Mouse (Mus musculus) G1E (cell line): ENCODE data around the gene Ptprs. TPM values are rescaled to one million over a fixed set of nuclear protein-coding genes. Genes with fewer than 3 reads are reported as not detected.

Experiments used
- ATAC-seq: 2 replicates; pipeline ENCODE4 v1.8.0; 2016; ENCODE audit warnings: mild to moderate bottlenecking; ENCODE audit not compliant: insufficient number of reproducible peaks, poor library complexity, low FRiP score, severe bottlenecking; ENCODE audit errors: extremely low read depth
- DNase-seq: peaks from one replicate; pipeline ENCODE4 v3.0.0; 2012; ENCODE audit warnings: low spot score
- H3K27me3 ChIP-seq: 2 replicates; pipeline ENCODE4 v1.6.1; 2012; ENCODE audit warnings: mild to moderate bottlenecking, low read length, inconsistent platforms; ENCODE audit not compliant: insufficient read depth
- H3K36me3 ChIP-seq: replicated peaks from 2 replicates; pipeline ENCODE3; 2012; ENCODE audit warnings: mild to moderate bottlenecking, inconsistent platforms
- H3K4me1 ChIP-seq: 2 replicates; pipeline ENCODE4 v1.6.1; 2012; ENCODE audit warnings: low read depth, low read length, inconsistent platforms, mixed read lengths; ENCODE audit not compliant: insufficient read depth
- H3K4me3 ChIP-seq: 2 replicates; pipeline ENCODE4 v1.5.1; 2012; ENCODE audit warnings: low read depth, mild to moderate bottlenecking, inconsistent platforms, low read length, moderate library complexity, mixed read lengths
- H3K9me3 ChIP-seq: replicated peaks from 2 replicates; pipeline ENCODE4 v1.6.1; 2012; ENCODE audit warnings: inconsistent platforms
- CTCF ChIP-seq: IDR thresholded peaks from 2 replicates; pipeline ENCODE4 v1.5.1; 2012; ENCODE audit warnings: low read depth, low read length, inconsistent platforms, mixed read lengths
- GATA1 ChIP-seq: IDR thresholded peaks from 2 replicates; pipeline ENCODE4 v1.6.1; 2012; ENCODE audit warnings: borderline replicate concordance, low read length, inconsistent platforms, mixed read lengths
- GATA2 ChIP-seq: IDR thresholded peaks from 2 replicates; pipeline ENCODE4 v1.6.1; 2012; ENCODE audit warnings: low read depth, low read length, inconsistent platforms, borderline replicate concordance
- POLR2AphosphoS5 ChIP-seq: IDR thresholded peaks from 2 replicates; pipeline ENCODE4 v1.6.1; 2012; ENCODE audit warnings: low read depth, low read length, inconsistent platforms; ENCODE audit not compliant: insufficient replicate concordance
- TAL1 ChIP-seq: conservative IDR thresholded peaks from 2 replicates; pipeline ENCODE4 v1.6.1; 2012; ENCODE audit warnings: low read depth, low read length, inconsistent platforms, mixed read lengths
- polyA plus RNA-seq: library from polyadenylated mRNA; stranded (reverse); fragments of >175 nt; gene quantifications from 2 replicates; pipeline ENCODE4 v1.2.3, GENCODE M21; 2012
- total RNA-seq, 2 experiments: library from RNA; stranded (forward) in 1 of 2; stranded (reverse) in 1 of 2; fragments of 200-1000 nt in 1 of 2; fragments of >200 nt in 1 of 2; fragmentation: Nextera tagmentation in 1 of 2; gene quantifications; 2 replicates each; pipeline ENCODE4 v1.2.3; 2014 to 2017

Ptprs gene
- total and polyA plus RNA-seq, 3 experiments = 16.7 to 83.6 (median 77.2) TPM

GRCm38 (mm10) chr17:56463500-56463899, 12.8 kb downstream of the Ptprs start:
- Histone ChIP-seq H3K36me3 (peaks cover 16% of the 10 kb centered on the region), H3K4me1 (peaks cover 66% of the 10 kb centered on the region), H3K4me3 (no peak overlapping the region), H3K27me3 (peaks cover 29% of the 10 kb centered on the region), H3K9me3 (peaks cover 5% of the 10 kb centered on the region)
- TF ChIP-seq GATA2 = no peak
- TF ChIP-seq CTCF = no peak
- no peak for TF ChIP-seq TAL1
- TF ChIP-seq GATA1 = no peak
- TF ChIP-seq POLR2AphosphoS5 = no peak
- no peak for DNase-seq
- no peak for ATAC-seq

DNA sequence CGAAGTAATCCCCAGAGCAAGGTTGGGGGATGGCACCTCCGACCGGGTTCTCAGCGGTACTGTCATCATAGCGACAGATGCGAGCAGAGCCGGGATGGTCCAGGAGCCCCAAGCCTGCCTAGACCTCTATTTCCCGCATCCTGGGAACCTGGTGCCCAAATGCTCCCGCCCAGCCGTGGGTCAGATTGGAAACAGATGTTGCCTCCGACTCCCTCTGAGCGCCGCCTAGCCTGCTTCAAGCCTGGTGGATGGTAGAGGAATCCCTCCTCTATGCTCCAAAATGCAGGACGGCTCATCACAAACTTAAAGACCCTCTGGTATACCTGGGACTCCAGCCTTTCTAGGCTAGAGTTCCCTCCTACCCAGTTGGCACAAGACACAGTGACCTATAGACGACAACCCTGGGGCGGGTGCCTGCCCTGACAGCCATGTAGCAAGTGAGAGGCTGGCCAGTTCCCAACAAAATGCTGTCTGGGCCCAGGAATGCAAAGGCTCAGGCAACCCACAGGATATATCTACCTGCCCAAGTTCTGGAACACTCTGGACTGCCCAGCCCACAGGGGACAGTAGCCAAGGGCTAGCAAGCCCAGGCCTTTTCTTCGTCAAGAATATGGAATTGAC, 13.3 kb downstream of the Ptprs start:
- DNase-seq = no peak
- Histone ChIP-seq H3K4me1 (peaks cover 66% of the 10 kb centered on the region), H3K9me3 (no peaks in the 10 kb centered on the region), H3K4me3 (peak overlapping the region; percentile 81; the same call in 1 of the 2 replicates), H3K36me3 (peaks cover 21% of the 10 kb centered on the region), H3K27me3 (peaks cover 23% of the 10 kb centered on the region)
- no peak for ATAC-seq
- TF ChIP-seq CTCF = no peak
- TF ChIP-seq GATA1 = no peak
- TF ChIP-seq POLR2AphosphoS5 = no peak
- no peak for TF ChIP-seq TAL1
- no peak for TF ChIP-seq GATA2

DNA sequence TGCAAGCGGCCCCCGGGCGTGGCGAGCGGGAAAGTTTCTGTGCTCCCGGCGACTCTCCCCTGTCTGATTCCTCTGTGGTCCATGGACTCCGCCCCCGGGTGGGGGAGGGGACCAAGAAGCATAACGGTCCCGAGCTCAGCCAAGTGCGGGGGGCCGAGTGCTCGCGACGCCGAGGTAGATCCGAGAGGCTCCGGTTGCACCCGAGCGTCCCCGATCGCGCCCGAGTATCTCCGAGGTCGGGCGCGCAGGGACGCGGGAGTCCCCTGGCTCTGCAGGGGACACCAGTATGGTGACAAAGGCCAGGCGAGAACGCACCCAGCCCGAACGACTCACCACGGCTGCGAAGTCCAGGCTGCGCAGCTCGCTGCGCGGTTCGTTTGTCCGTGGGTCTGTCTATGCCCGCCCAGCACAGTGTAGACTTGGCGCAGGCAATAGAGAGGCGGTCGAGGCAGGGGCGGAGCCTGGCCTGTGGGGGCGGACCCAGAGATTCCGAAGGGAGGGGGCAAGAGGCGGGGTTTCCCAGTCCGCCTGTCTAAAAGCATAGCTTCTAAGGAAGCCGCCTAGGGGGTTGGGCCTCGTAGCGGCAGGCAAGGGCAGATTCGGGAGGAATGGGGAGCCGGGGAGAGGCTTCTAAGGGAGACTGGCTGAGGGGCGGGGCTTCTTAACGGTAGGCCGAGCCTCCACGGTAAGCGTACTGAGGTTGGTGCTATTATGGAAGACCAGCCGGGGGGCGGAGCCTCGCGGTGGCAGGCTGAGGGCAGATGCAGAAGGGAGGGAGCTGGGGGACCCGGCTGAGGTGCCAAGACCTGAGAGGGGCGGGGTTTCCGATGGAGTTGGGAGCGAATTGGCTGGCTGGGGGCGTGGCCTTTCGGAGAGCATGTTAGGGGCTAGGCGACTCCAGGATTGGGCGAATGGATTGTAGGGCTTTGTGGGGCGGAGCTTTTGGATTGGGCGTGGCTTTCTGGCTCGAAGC, 14.2 kb downstream of the Ptprs start:
- Histone ChIP-seq H3K4me1 (peaks cover 62% of the 10 kb centered on the region), H3K27me3 (peaks cover 19% of the 10 kb centered on the region), H3K4me3 (peak overlapping the region; percentile 81), H3K9me3 (no peaks in the 10 kb centered on the region), H3K36me3 (peaks cover 28% of the 10 kb centered on the region)
- DNase-seq (peak; percentile 98), ATAC-seq (peak; percentile 90)
- TF ChIP-seq TAL1 (no peak), GATA1 (no peak), GATA2 (no peak), POLR2AphosphoS5 (no peak), CTCF (no peak)

- H3K36me3 ChIP-seq = peaks cover 40% of the 10 kb centered on the region
- TF ChIP-seq GATA1 = no peak
- peaks cover 17% of the 10 kb centered on the region for H3K27me3 ChIP-seq
- ATAC-seq (no peak), DNase-seq (no peak)
- H3K9me3 ChIP-seq = no peaks in the 10 kb centered on the region
- H3K4me1 ChIP-seq = peaks cover 62% of the 10 kb centered on the region
- H3K4me3 ChIP-seq = peak overlapping the region; percentile 81
These were observed 15.4 kb downstream of the Ptprs start for GRCm38 (mm10) chr17:56460876-56461275.

GRCm38 (mm10) chr17:56457442-56457841, 18.8 kb downstream of the Ptprs start:
- Histone ChIP-seq H3K36me3 (peaks cover 74% of the 10 kb centered on the region), H3K9me3 (no peaks in the 10 kb centered on the region), H3K4me3 (no peak overlapping the region), H3K4me1 (peaks cover 38% of the 10 kb centered on the region), H3K27me3 (no peaks in the 10 kb centered on the region)
- ATAC-seq = no peak
- no peak for DNase-seq
- TF ChIP-seq CTCF (0 out of 2 replicates have a peak, but pooled peaks have one; percentile 5), GATA1 (no peak), TAL1 (no peak), GATA2 (no peak), POLR2AphosphoS5 (no peak)

- peaks cover 85% of the 10 kb centered on the region for H3K36me3 ChIP-seq
- H3K9me3 ChIP-seq = no peaks in the 10 kb centered on the region
- H3K4me1 ChIP-seq = peaks cover 32% of the 10 kb centered on the region
- TF ChIP-seq TAL1 = no peak
- H3K4me3 ChIP-seq = no peak overlapping the region
- H3K27me3 ChIP-seq = no peaks in the 10 kb centered on the region
- DNase-seq = no peak
- no peak for ATAC-seq
These were observed 19.9 kb downstream of the Ptprs start for GRCm38 (mm10) chr17:56456353-56456752.
